Mouse (Mus musculus) hematopoietic stem cell, adult 5-6 weeks (primary cell): Measurements from ENCODE around the gene Unc13d. TPM values are rescaled to one million over a fixed set of nuclear protein-coding genes. Genes with fewer than 3 reads are reported as not detected.
"Not testable (repeated sequence)": the region's sequence is repeated elsewhere in the genome, so short reads cannot be mapped to it uniquely, and the experiment has no call there.

ENCODE experiments used
- ATAC-seq, 2 experiments: fragments of 125-278 bp in 1 of 2; replicated peaks in 1 of 2; 2 replicates each; pipeline ENCODE4 v1.8.0; 2016 to 2017; ENCODE audit warnings: inconsistent platforms in 2 of 2, mild to moderate bottlenecking in 2 of 2, moderate number of reproducible peaks in 2 of 2, low read depth in 1 of 2, moderate TSS enrichment in 1 of 2; ENCODE audit not compliant: low FRiP score in 2 of 2, poor library complexity in 2 of 2, severe bottlenecking in 2 of 2, insufficient read depth in 1 of 2, low TSS enrichment in 1 of 2
- total RNA-seq: library from RNA; stranded (forward); fragments of 172-1452, 232-1000 nt; gene quantifications from 2 replicates; pipeline ENCODE4 v1.2.3, GENCODE M21; 2017

Unc13d gene
- total RNA-seq, 1 experiment from 2014 or later = 33.5 TPM

DNA sequence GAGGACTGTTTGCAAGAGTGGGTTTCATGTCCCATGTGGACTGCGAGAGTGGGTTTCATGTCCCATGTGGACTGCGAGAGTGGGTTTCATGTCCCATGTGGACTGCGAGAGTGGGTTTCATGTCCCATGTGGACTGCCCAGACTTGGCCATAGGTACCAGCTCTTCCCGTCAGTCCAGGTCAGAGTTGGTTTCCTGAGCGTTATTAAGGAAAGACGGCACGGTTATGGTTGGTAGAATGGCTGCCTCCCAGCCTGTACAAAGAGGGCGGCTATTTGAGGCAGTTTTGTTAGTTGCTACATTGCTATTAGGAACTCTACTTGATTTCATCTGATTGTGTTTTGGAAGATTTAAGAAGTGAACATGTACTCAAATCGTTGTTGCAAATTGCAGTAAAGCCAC lies 39.9 kb downstream of the Unc13d start:
- no peak for ATAC-seq

DNA sequence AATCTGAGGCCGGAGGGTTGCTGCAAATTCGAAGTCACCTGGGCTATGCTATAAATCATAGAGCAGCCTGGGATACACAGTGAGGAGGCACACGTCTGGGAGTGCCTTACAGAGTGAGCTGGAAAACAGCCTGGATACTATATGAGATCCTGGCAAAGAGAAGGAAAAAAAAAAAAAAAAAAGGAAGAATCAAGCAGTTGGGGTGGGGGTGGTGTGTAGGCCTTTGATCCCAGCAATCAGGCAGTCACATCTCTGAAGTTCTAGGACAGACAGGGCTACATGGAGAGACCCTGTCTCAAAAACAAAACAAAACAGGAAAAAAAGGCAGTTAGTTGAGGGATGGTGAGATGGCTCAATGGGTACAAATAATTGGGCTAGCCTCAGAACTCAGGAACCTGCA lies 41.1 kb downstream of the Unc13d start:
- no peak for ATAC-seq

DNA sequence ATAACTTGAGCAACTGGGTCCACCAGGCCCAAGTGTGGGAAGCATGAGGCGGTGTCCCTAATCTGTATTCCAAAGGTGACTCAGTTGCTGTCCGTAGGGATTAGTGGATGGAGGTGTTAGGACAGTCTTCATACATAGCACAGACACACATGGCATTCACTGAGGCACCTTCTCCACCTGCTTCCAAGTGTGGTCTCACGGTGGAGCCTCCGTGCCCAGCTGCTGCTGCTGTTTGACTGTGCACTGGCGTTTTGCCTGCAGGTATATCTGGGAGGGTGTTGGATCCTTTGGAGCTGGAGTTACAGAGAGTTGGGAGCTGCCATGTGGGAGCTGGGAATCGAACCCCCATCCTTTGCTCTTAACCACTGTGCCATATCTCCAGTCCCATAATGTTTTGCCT lies 43.2 kb downstream of the Unc13d start:
- ATAC-seq = no peak

GRCm38 (mm10) chr11:116030898-116031845 lies 46.6 kb downstream of the Unc13d start:
- peak; percentile 28 to 29; a peak in 2 of 4 replicates for ATAC-seq

DNA sequence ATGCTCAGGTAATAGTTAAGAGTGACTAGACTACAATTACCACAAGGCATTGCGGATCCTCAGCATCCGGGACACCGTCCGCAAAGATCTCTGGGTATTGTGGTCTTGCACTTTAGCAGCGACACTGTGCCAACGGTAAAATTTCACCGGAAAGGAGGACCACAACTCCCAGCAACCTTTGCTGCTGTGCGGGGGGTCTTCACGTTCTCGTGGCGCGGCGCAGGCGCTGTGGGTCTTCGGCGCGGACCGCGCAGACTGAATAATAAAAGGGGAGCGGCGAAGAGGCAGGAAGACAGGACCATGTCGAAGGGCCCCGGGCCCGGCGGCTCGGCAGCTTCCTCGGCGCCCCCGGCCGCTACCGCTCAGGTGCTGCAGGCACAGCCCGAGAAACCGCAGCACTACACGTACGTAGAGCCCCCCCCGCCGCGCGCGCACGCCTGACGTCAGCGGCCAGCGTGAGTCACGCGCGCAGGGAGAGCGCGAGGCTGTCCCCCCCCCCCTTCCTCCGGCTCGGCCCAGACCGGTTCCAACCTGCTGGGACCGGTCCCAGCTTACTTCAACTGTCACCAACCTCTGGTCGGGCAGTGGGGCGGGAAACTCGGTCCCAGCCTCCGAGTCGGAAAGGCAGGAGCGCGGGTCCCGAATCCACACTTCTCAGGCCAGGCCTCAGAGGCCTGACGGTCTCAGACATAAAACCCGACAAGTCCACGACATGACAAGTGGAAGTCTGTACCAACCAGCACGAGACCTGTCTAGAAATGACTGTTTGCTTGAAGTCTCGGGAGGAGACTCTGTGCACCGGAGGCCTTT lies 47.5 kb downstream of the Unc13d start, which contains the start of gene Unk:
TSS of gene Unk (plus strand) at position 235 of the 810 bp plus-strand sequence.
- ATAC-seq = peak; percentile 85 to 89

DNA sequence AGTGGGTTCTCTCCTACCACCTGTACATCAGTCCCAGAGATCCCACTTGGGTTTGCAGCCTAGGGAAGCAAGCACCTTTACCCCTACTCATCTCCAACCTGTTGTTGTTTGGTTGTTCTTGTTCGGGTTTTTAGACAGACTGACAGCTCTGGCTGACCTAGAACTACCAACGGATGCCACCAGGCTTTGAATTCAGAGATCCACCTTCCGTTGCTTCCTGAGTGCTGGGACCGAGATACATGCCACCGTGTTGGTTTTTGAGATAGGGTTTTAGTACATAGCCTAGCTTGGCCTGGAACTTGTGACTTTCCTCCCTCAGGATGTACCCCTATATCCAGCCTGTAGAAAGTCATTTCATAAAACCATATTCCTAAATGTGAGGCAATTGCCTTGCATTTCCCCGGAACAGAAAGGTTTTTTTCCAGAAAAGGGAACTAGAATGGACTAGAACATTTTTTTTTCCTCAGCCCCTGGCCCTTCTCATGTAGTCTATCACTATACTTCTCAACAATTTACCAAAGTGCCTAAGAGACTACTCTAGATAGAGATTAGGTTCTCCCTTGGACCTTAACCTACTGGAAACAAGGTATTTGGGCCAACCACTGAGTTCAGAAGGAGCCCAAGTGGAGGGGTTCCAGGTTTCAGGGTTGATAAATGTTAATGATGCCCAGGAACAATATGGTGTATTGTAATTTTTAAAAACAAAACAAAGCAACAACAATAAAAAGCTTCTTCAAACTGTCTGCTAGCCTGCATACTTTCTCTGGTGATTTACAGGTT lies 48.5 kb downstream of the Unc13d start:
- ATAC-seq = no peak

DNA sequence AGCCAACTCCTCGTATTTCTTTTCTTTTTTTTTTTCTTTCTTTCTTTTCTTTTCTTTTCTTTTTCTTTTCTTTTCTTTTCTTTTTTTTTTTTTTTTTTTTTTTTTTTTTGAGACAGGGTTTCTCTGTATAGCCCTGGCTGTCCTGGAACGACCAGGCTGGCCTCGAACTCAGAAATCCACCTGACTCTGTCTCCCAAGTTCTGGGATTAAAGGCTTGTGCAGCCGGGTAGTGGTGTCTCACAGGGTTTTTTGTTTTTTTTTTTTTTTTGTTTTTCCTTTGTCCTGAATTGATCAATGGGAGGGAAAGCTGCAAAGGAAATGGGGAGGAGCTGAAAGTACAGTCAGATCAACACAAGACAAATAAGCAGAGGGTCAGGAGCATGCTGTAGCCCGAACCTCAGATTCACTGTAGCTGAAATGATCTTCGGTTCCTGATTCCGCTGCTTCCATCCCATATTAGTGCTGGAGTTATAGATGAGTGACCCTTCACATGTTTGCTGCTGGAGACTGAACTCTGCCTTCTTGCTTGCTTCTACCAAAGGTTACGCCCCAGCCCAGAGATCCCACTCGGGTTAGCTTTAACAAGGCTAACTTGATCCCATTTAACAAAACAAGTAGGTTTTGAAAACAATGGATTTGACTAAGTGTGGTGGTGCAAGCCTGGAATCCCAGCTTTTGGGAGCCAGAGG lies 49.4 kb downstream of the Unc13d start:
- no peak for ATAC-seq

DNA sequence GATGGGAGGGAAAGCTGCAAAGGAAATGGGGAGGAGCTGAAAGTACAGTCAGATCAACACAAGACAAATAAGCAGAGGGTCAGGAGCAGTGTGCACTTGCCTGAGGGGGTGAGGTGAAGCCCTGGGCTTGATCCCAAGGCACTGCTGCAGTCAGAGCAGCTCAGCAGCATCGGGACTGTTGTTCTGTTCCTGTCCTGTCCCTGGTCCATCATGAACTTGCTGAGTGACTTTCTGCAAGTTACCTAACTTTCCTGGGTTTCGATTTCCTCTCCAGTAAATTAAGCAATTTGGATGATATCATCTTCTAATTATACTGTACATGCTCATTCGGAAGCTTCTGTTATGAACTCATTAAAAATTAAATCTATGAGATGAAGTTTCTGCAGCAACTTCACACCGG lies 50.0 kb downstream of the Unc13d start, which contains the start of gene H3f3b:
TSS of gene H3f3b (minus strand) at position 207 of the 400 bp plus-strand sequence.
- no peak for ATAC-seq

DNA sequence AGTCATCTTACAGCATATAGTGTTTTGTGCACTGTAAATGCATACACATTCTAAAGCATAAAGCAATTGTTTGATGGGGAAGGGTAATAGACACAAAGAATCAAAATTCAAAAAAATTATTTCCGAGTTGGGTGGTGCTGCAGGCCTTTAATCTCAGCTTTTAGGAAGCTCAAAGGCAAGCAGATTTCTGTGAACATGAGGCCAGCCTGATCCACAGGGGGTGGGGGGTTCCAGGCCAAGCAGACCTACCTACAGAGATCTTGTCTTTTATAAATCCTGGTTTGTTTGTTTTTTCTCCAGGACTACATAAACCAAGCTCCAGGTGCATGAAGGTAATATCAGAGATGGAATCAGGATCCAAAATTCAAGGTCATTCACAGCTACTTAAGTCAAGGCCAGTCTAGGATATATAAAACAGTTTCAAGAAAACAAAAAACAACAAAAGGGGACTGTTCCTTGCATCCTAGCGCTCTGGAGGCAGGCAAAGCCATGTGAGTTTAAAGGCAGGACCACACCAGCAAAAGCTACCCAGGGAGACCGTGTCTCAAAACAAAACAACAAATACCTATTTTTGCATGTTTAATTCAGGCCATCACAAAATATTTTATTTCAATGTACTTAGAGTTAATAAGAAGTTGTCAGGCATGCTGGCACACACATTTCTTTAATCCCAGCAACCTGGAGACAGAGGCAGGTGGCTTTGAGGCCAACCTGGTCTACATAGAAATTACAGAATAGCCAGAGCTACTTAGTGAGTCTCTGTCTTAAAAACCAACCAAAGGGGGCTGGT lies 52.5 kb downstream of the Unc13d start:
- no peak for ATAC-seq

GRCm38 (mm10) chr11:116024356-116024808 lies 53.4 kb downstream of the Unc13d start:
- peak; percentile 84 to 85 for ATAC-seq

GRCm38 (mm10) chr11:116023771-116024355 lies 53.9 kb downstream of the Unc13d start:
- ATAC-seq = peak; percentile 38 to 64

DNA sequence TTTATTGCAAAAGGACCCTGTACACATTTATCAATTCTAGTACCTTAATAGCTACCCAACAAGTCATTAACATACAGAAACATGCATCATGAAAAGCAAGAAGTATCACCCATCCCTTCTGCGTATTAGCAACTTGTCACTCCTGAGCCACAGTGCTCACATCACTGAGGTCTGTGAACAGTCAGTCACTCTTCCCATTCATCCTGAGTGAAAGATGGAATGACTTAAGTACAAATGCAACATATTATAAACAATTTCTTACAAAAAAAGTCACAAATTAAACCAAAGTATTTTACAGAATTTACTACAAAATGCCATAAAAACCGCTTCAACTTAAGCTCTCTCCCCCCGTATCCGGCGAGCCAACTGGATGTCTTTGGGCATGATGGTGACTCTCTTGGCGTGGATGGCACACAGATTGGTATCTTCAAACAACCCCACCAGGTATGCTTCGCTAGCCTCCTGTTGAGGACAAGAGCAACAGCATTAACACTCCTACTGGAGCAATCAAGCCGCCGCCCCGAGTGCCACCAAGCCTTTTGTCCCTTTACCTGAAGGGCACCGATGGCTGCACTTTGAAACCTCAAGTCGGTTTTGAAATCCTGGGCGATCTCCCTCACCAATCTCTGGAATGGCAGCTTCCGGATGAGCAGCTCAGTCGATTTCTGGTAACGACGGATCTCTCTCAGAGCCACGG lies 54.5 kb downstream of the Unc13d start:
- ATAC-seq = not testable (repeated sequence)

GRCm38 (mm10) chr11:116022256-116022780 lies 55.4 kb downstream of the Unc13d start:
- ATAC-seq = no peak

GRCm38 (mm10) chr11:116021328-116022220 lies 56.2 kb downstream of the Unc13d start:
- ATAC-seq = no peak
